Mouse (Mus musculus) layer of hippocampus, postnatal 36 days (tissue): ENCODE measurements at regions not wholly inside any gene's neighbourhood (a gene's known extent, or its start where the extent isn't known, plus 50 kb on each side); places are given as distances from the start of the nearest gene placed in this dataset.
"Not testable (repeated sequence)": the region's sequence is repeated elsewhere in the genome, so short reads cannot be mapped to it uniquely, and the experiment has no call there.

ENCODE experiments used
- DNase-seq, 2 experiments: peaks; one replicate each; pipeline ENCODE4 v3.0.0; 2022

DNA sequence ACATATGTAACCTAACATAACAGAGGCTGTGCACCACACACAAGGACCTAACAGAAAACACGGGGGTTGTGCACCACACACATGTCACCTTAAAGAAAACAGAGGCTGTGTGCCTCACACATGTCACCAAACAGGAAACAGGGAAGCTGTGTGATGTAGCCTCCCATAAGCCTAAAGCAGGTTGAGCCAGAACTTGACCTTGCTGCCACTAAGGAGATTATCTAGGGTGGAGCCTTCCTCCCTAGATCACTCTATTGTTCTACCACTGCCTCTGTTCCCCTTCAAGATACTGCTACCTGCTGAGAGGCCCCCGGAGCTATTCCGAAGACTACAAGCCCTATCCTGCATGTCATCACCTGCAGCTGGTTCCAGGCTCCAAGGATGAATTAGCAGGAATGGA, 100.1 kb upstream of the Thrb start:
- not testable (repeated sequence) for DNase-seq

DNA sequence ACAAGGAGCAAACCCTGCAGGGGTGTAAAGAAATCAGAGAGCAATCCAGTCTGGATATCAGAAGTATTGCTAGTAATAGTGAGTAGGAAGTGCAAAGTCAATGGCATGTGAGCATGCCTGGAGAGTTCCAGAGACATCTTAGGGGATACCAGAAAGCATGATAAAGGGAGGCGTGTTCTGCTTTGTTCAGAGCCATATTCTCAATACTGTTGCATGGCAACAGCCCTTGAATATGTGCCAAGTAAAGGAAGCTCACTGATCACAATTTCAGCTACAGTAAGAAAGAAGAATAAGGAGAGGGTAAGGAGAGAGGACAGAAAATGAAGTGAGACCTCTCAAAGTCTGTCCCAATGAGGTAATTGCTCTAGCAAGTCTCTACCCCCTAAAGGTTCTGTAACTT, 92.1 kb upstream of the Thrb start:
- DNase-seq, result no peak

DNA sequence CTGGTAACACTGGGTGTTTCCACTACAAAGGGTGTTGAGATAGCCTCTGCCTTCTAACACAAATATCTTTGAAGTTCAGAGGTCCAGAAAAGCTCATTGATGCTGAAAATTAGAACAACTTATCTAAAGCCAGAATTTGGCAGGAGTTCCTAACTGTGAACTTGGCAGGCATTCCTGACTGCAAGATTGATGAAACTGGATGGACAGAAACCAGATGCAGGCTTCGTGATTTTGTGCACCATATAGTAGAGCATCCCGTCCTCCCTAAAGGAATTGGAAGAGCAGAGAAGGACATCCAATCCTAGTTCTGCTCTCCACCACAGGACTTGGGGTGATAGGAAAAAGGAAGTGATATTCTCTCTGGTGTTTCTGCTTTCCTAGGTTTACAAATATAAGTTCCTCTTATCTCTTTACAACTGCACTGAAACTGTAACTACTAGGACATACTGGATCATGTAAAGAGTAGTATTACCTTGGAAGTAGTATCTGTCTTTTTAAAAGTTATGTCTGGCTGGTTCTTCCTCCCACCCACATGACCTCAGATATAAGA, 90.9 kb upstream of the Thrb start:
- DNase-seq, result no peak

DNA sequence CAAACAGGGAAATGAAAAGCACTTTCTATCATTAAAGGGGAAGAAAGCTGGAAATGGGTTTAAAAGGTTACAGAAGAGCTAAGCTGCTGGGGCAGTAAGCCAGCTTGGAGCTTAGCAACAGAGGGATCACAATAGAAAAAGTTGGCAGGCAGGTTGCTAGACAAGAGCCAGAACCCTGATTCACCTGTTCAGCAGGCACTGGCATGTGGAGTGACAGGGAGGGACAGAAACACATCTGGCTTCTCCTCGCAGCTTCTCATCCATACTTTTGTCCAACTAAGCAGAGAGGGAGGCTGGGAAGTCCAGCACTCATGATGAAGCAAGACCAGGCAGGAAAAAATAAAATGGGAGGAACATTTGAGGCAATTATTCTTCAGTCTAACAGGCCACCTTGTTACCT, 81.3 kb upstream of the Thrb start:
- no peak for DNase-seq

DNA sequence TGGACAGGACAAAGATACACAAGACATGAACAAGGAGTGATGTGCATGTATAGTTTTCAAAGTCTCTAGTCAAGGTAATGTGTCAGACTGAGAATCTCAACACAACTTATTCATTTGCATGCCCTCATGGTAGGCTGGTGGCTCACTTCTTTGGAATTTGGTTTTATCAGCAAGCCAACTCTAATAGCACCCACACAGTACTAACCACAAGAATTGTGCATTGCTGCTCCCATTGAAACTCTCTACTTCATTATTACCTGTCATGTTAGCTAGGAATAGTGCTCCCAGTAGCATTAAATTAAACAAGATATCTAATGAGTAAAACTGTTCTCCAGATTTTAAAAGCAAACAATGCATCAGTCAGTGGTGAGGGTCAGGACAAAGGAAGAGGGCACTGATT, 70.5 kb upstream of the Thrb start:
- no peak for DNase-seq

DNA sequence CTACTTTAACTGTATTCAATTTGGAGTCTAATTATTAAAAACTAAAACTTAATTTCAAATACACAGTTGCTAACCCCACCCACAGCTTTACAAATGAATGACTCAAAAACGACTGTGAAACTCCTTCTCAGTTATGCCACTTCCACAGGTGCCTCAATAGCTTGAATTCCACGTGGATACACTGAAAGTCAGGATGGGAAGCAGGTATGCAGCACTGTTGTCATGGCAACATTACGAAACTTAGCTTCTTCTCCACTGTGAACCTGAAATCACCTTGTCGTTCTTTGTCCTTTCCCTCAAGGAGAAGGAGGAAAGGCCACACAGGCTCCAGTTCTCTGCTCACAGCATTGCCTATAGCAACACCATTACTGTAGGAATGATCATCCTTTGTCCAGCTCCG, 60.5 kb upstream of the Thrb start:
- no peak for DNase-seq

DNA sequence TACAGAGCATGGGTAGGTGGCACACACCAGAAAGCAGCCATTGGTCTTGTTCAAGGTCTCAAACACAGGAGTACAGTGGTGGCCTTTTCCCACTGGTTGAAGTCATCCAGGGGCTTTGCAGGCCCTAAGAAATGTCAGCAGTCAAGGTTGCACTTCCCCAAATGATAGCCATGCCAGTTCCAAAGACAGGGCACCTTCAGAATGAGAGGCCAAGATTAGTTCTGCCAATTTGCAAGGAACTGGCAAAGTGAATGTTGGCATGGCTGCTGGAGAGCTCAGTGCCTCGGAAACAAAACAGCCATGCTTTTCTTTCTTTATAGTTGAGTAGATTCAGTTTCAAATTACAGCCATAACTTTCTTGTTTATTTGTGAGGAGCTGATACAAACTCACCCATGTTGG, 57.7 kb upstream of the Thrb start:
- DNase-seq, result no peak

DNA sequence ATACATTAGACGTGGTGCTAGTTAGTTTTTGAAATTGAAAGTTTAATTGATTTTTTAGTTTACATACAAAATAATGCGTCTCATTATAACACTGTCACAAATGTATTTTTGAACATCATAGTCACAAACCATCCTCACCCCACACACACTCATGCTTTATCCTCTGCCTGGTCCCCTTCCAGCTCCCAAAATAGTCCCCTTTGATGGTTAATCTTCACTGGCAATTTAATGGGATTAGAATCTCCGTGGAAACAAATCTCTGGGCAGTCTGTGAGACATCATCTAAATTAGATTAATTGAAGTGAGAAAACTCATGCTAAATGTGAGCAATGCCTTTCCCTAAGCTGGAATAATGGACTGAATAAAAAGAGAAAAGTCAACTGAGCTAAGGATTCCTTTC, 54.0 kb upstream of the Thrb start:
- no peak for DNase-seq

DNA sequence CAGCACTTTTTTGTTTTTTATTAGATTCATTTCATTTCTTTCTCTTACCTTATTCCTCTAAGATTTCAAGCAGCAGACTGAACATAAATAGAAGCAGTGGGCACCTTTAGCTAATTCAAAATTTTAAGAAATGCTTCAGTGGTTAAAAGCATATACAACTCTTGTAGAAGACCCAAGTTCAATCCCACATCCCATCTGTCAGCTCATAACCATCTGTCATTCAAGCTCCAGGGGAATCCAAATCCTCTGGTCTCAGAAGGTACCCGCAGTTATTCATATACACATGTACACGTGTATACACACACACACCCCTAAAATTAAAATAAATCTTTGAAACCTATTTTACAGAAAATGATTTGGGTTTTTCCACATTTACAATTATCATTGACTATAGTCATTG, 52.9 kb upstream of the Thrb start:
- no peak for DNase-seq
